Mouse (Mus musculus) left cerebral cortex, adult 9 months (tissue): ENCODE measurements around the gene Gm20532.

Experiments
- DNase-seq, 2 experiments: peaks; one replicate each; pipeline ENCODE4 v3.0.0; 2022; ENCODE audit warnings: low spot score in 2 of 2

Gene Gm20532

GRCm38 (mm10) chr2:26573396-26573795 lies 13.0 kb upstream of the Gm20532 start:
- DNase-seq = peak in 1 of 2 experiments; percentile 17

GRCm38 (mm10) chr2:26573807-26574206 lies 12.6 kb upstream of the Gm20532 start:
- no peak for DNase-seq

GRCm38 (mm10) chr2:26574862-26575261 lies 11.6 kb upstream of the Gm20532 start:
- DNase-seq = no peak

- no peak for DNase-seq
Measured at GRCm38 (mm10) chr2:26575378-26575777, 11.1 kb upstream of the Gm20532 start.

GRCm38 (mm10) chr2:26575865-26576264 lies 10.6 kb upstream of the Gm20532 start:
- no peak for DNase-seq

- DNase-seq = no peak
Measured at GRCm38 (mm10) chr2:26576462-26576861, 10.0 kb upstream of the Gm20532 start.

- DNase-seq = no peak
Measured at GRCm38 (mm10) chr2:26578369-26578768, 8.1 kb upstream of the Gm20532 start.

GRCm38 (mm10) chr2:26579714-26580113 lies 6.7 kb upstream of the Gm20532 start, which contains the start of gene Egfl7:
Gene Egfl7 (plus strand): TSS chr2:26580014.
- no peak for DNase-seq

- no peak for DNase-seq
Measured at GRCm38 (mm10) chr2:26580751-26581150, 5.7 kb upstream of the Gm20532 start.

- DNase-seq = no peak
Measured at GRCm38 (mm10) chr2:26582203-26582602, 4.2 kb upstream of the Gm20532 start.

GRCm38 (mm10) chr2:26582741-26583140 lies 3.7 kb upstream of the Gm20532 start:
- no peak for DNase-seq

- no peak for DNase-seq
Measured at GRCm38 (mm10) chr2:26583640-26584039, 2.8 kb upstream of the Gm20532 start.

- DNase-seq = no peak
Measured at GRCm38 (mm10) chr2:26585713-26586112, 726 bp upstream of the Gm20532 start.

- DNase-seq = no peak
Measured at GRCm38 (mm10) chr2:26587044-26587405, 586 bp downstream of the Gm20532 start.

GRCm38 (mm10) chr2:26588573-26588972 lies 2.1 kb downstream of the Gm20532 start:
- no peak for DNase-seq

- DNase-seq = no peak
Measured at GRCm38 (mm10) chr2:26589284-26589683, 2.8 kb downstream of the Gm20532 start.

- DNase-seq = no peak
Measured at GRCm38 (mm10) chr2:26590282-26590681, 3.8 kb downstream of the Gm20532 start.

- no peak for DNase-seq
Measured at GRCm38 (mm10) chr2:26590962-26591361, 4.5 kb downstream of the Gm20532 start.

- DNase-seq = no peak
Measured at GRCm38 (mm10) chr2:26591416-26591815, 5.0 kb downstream of the Gm20532 start.

GRCm38 (mm10) chr2:26593211-26594021 lies 7.0 kb downstream of the Gm20532 start:
- DNase-seq = no peak

GRCm38 (mm10) chr2:26594022-26594346 lies 7.5 kb downstream of the Gm20532 start:
- peak in 1 of 2 experiments; percentile 49 for DNase-seq

GRCm38 (mm10) chr2:26594461-26594933 lies 8.1 kb downstream of the Gm20532 start:
- DNase-seq = no peak

- no peak for DNase-seq
Measured at GRCm38 (mm10) chr2:26594934-26595724, 8.7 kb downstream of the Gm20532 start.
